Mouse (Mus musculus) limb, embryonic 13.5 days (tissue): ENCODE results near the gene Synpr. TPM values are rescaled to one million over a fixed set of nuclear protein-coding genes. Genes with fewer than 3 reads are reported as not detected.
"Not testable (repeated sequence)": the region's sequence is repeated elsewhere in the genome, so short reads cannot be mapped to it uniquely, and the experiment has no call there.

ENCODE experiments used
- ATAC-seq: fragments of 200-750 bp; cut with Nextera tagmentation; 2 replicates; pipeline ENCODE4 v1.8.0; 2017; ENCODE audit warnings: low read depth, moderate number of reproducible peaks, moderate TSS enrichment; ENCODE audit not compliant: low FRiP score
- H3K27ac ChIP-seq: fragments of 300-500 bp; sonication (generic); 2 replicates; pipeline ENCODE4 v1.5.1; 2015; ENCODE audit warnings: inconsistent platforms, mild to moderate bottlenecking, moderate library complexity
- H3K27me3 ChIP-seq: fragments of 300-500 bp; sonication (generic); 2 replicates; pipeline ENCODE4 v1.6.1; 2015; ENCODE audit warnings: mild to moderate bottlenecking, inconsistent platforms
- H3K36me3 ChIP-seq: fragments of 300-500 bp; sonication (generic); 2 replicates; pipeline ENCODE4 v1.6.1; 2015; ENCODE audit warnings: inconsistent platforms, mild to moderate bottlenecking, moderate library complexity
- H3K4me1 ChIP-seq: fragments of 300-500 bp; sonication (generic); 2 replicates; pipeline ENCODE4 v1.6.1; 2015; ENCODE audit warnings: inconsistent platforms
- H3K4me2 ChIP-seq: fragments of 300-500 bp; sonication (generic); replicated peaks from 2 replicates; pipeline ENCODE4 v1.6.1; 2015; ENCODE audit warnings: inconsistent platforms, mild to moderate bottlenecking, moderate library complexity
- H3K4me3 ChIP-seq: fragments of 300-500 bp; sonication (generic); 2 replicates; pipeline ENCODE4 v1.5.1; 2015; ENCODE audit warnings: moderate library complexity, mild to moderate bottlenecking, inconsistent platforms
- H3K9ac ChIP-seq: fragments of 300-500 bp; sonication (generic); 2 replicates; pipeline ENCODE4 v1.6.1; 2015; ENCODE audit warnings: mild to moderate bottlenecking, inconsistent platforms
- H3K9me3 ChIP-seq: fragments of 300-500 bp; sonication (generic); 2 replicates; pipeline ENCODE4 v1.6.1; 2016; ENCODE audit warnings: inconsistent platforms
- WGBS: fragments of 180-500 bp; shearing (Covaris S2); methylation state at CpG from one replicate; pipeline ENCODE4 v1.1.7; 2015; 5-methylcytosine and 5-hydroxymethylcytosine counted together
- polyA plus RNA-seq: library from polyadenylated mRNA; unstranded; fragments of >200 nt; fragmentation: Nextera tagmentation; extraction: Ambion mirVana; gene quantifications from 2 replicates; pipeline ENCODE4 v1.2.1, GENCODE M21; 2015

Synpr gene
- polyA plus RNA-seq, result 4.6 and 5.1 TPM in 2 replicates

- peak within 1 kb of the TSS; percentile 59 for H3K9ac ChIP-seq
- no peak within 1 kb of the TSS; the same call in 1 of the 2 replicates for H3K27ac ChIP-seq
- H3K4me1 ChIP-seq, result peaks cover 5% of the 10 kb centered on the region; the same call in 1 of the 2 replicates
- WGBS, result 2% methylated on average over 24 of the region's 27 CpGs
- H3K36me3 ChIP-seq, result no peaks in the 10 kb centered on the region
- H3K4me2 ChIP-seq, result peak within 1 kb of the TSS; percentile 78
- peak within 1 kb of the TSS; percentile 45 for H3K4me3 ChIP-seq
- peaks cover 9% of the 10 kb centered on the region; the same call in 1 of the 2 replicates for H3K27me3 ChIP-seq
- peak; percentile 100 for ATAC-seq
- H3K9me3 ChIP-seq, result no peaks in the 10 kb centered on the region
These were observed at the start of gene Synpr for GRCm38 (mm10) chr14:13284091-13284844. Gene Synpr, plus strand, starts transcription at chr14:13284780.

- Histone ChIP-seq H3K9ac (no peak overlapping the region), H3K9me3 (no peaks in the 10 kb centered on the region), H3K36me3 (no peaks in the 10 kb centered on the region), H3K27me3 (no peaks in the 10 kb centered on the region), H3K27ac (no peak overlapping the region), H3K4me2 (no peak overlapping the region), H3K4me1 (no peaks in the 10 kb centered on the region), H3K4me3 (no peak overlapping the region)
- WGBS, result 14% methylated on average over 1 of the region's 1 CpGs
- no peak for ATAC-seq
These were observed 47.7 kb upstream of the Synpr start for GRCm38 (mm10) chr14:13236929-13237328.

GRCm38 (mm10) chr14:13247431-13247830 is 37.1 kb upstream of the Synpr start:
- Histone ChIP-seq H3K4me1 (no peaks in the 10 kb centered on the region), H3K9me3 (no peaks in the 10 kb centered on the region), H3K9ac (no peak overlapping the region), H3K4me3 (no peak overlapping the region), H3K27ac (no peak overlapping the region), H3K27me3 (no peaks in the 10 kb centered on the region), H3K4me2 (no peak overlapping the region), H3K36me3 (no peaks in the 10 kb centered on the region)
- ATAC-seq, result no peak
- 71% methylated on average over 4 of the region's 4 CpGs for WGBS

- H3K4me1 ChIP-seq, result no peaks in the 10 kb centered on the region
- no peak overlapping the region for H3K4me3 ChIP-seq
- no peak overlapping the region for H3K4me2 ChIP-seq
- H3K27ac ChIP-seq, result no peak overlapping the region
- no peaks in the 10 kb centered on the region for H3K27me3 ChIP-seq
- H3K36me3 ChIP-seq, result no peaks in the 10 kb centered on the region
- no peak overlapping the region for H3K9ac ChIP-seq
- no peak for ATAC-seq
- H3K9me3 ChIP-seq, result no peaks in the 10 kb centered on the region
These were observed 35.2 kb upstream of the Synpr start for GRCm38 (mm10) chr14:13249361-13249760.

- no peak overlapping the region for H3K9ac ChIP-seq
- H3K27ac ChIP-seq, result no peak overlapping the region
- H3K4me3 ChIP-seq, result no peak overlapping the region
- H3K4me2 ChIP-seq, result no peak overlapping the region
- no peaks in the 10 kb centered on the region for H3K9me3 ChIP-seq
- H3K27me3 ChIP-seq, result no peaks in the 10 kb centered on the region
- H3K36me3 ChIP-seq, result no peaks in the 10 kb centered on the region
- H3K4me1 ChIP-seq, result no peaks in the 10 kb centered on the region
- no peak for ATAC-seq
- 90% methylated on average over 1 of the region's 1 CpGs for WGBS
These were observed 32.0 kb upstream of the Synpr start for GRCm38 (mm10) chr14:13252594-13252993.

- 70% methylated on average over 2 of the region's 2 CpGs for WGBS
- H3K36me3 ChIP-seq, H3K4me3 ChIP-seq, H3K4me2 ChIP-seq, H3K27ac ChIP-seq, H3K27me3 ChIP-seq, H3K9me3 ChIP-seq, H3K9ac ChIP-seq, H3K4me1 ChIP-seq, ATAC-seq: not testable (repeated sequence)
These were observed 29.8 kb upstream of the Synpr start for GRCm38 (mm10) chr14:13254741-13255140.

- Histone ChIP-seq H3K4me1 (no peaks in the 10 kb centered on the region), H3K4me3 (no peak overlapping the region), H3K27ac (no peak overlapping the region), H3K27me3 (no peaks in the 10 kb centered on the region), H3K4me2 (no peak overlapping the region), H3K36me3 (no peaks in the 10 kb centered on the region), H3K9ac (no peak overlapping the region), H3K9me3 (no peaks in the 10 kb centered on the region)
- 40% methylated on average over 1 of the region's 1 CpGs for WGBS
- ATAC-seq, result no peak
These were observed 22.2 kb upstream of the Synpr start for GRCm38 (mm10) chr14:13262406-13262805.

GRCm38 (mm10) chr14:13266331-13266730 is 18.2 kb upstream of the Synpr start:
- 90% methylated on average over 2 of the region's 2 CpGs for WGBS
- H3K4me2 ChIP-seq, result no peak overlapping the region
- no peaks in the 10 kb centered on the region for H3K36me3 ChIP-seq
- H3K27ac ChIP-seq, result no peak overlapping the region
- no peaks in the 10 kb centered on the region for H3K4me1 ChIP-seq
- no peak for ATAC-seq
- H3K4me3 ChIP-seq, result no peak overlapping the region
- no peaks in the 10 kb centered on the region for H3K9me3 ChIP-seq
- H3K9ac ChIP-seq, result no peak overlapping the region
- no peaks in the 10 kb centered on the region for H3K27me3 ChIP-seq

GRCm38 (mm10) chr14:13267181-13267580 is 17.4 kb upstream of the Synpr start:
- H3K4me1 ChIP-seq, result no peaks in the 10 kb centered on the region
- H3K4me2 ChIP-seq, result no peak overlapping the region
- H3K4me3 ChIP-seq, result no peak overlapping the region
- H3K27ac ChIP-seq, result no peak overlapping the region
- ATAC-seq, result no peak
- H3K36me3 ChIP-seq, result no peaks in the 10 kb centered on the region
- H3K9me3 ChIP-seq, result no peaks in the 10 kb centered on the region
- H3K27me3 ChIP-seq, result no peaks in the 10 kb centered on the region
- WGBS, result 85% methylated on average over 4 of the region's 4 CpGs
- H3K9ac ChIP-seq, result no peak overlapping the region

- Histone ChIP-seq H3K27me3 (peaks cover 9% of the 10 kb centered on the region; the same call in 1 of the 2 replicates), H3K4me3 (no peak overlapping the region), H3K4me1 (peaks cover 5% of the 10 kb centered on the region; the same call in 1 of the 2 replicates), H3K27ac (no peak overlapping the region), H3K9me3 (no peaks in the 10 kb centered on the region), H3K36me3 (no peaks in the 10 kb centered on the region), H3K4me2 (no peak overlapping the region), H3K9ac (no peak overlapping the region)
- WGBS, result 73% methylated on average over 4 of the region's 4 CpGs
- ATAC-seq, result no peak
These were observed 1.4 kb upstream of the Synpr start for GRCm38 (mm10) chr14:13283211-13283610.

- 12% methylated on average over 13 of the region's 13 CpGs for WGBS
- Histone ChIP-seq H3K4me3 (peak overlapping the region; percentile 45), H3K4me1 (peaks cover 5% of the 10 kb centered on the region; the same call in 1 of the 2 replicates), H3K27ac (no peak overlapping the region), H3K36me3 (no peaks in the 10 kb centered on the region), H3K9me3 (no peaks in the 10 kb centered on the region), H3K27me3 (peaks cover 9% of the 10 kb centered on the region; the same call in 1 of the 2 replicates), H3K4me2 (peak overlapping the region; percentile 78), H3K9ac (peak overlapping the region; percentile 58; the same call in 1 of the 2 replicates)
- no peak for ATAC-seq
These were observed 242 bp downstream of the Synpr start for GRCm38 (mm10) chr14:13284845-13285198.

- H3K9ac ChIP-seq, result no peak overlapping the region
- peak overlapping the region; percentile 45; the same call in 1 of the 2 replicates for H3K4me3 ChIP-seq
- peaks cover 5% of the 10 kb centered on the region; the same call in 1 of the 2 replicates for H3K4me1 ChIP-seq
- H3K36me3 ChIP-seq, result no peaks in the 10 kb centered on the region
- H3K27ac ChIP-seq, result no peak overlapping the region
- no peak for ATAC-seq
- peaks cover 9% of the 10 kb centered on the region; the same call in 1 of the 2 replicates for H3K27me3 ChIP-seq
- peak overlapping the region; percentile 78 for H3K4me2 ChIP-seq
- WGBS, result 76% methylated on average over 10 of the region's 10 CpGs
- H3K9me3 ChIP-seq, result no peaks in the 10 kb centered on the region
These were observed 956 bp downstream of the Synpr start for GRCm38 (mm10) chr14:13285341-13286130.
